Mouse (Mus musculus) embryonic fibroblast, embryonic 13.5 days (primary cell): ENCODE data around the gene Fmnl2.

Source experiments
- CTCF ChIP-seq: IDR thresholded peaks from 2 replicates; pipeline ENCODE4 v1.5.1; 2011; ENCODE audit warnings: mild to moderate bottlenecking, control low read depth, low read length, moderate library complexity, borderline replicate concordance; ENCODE audit not compliant: insufficient read depth
- POLR2A ChIP-seq: IDR thresholded peaks from 2 replicates; pipeline ENCODE4 v1.6.1; 2011; ENCODE audit warnings: low read depth, mild to moderate bottlenecking, control low read depth, low read length, moderate library complexity

DNA sequence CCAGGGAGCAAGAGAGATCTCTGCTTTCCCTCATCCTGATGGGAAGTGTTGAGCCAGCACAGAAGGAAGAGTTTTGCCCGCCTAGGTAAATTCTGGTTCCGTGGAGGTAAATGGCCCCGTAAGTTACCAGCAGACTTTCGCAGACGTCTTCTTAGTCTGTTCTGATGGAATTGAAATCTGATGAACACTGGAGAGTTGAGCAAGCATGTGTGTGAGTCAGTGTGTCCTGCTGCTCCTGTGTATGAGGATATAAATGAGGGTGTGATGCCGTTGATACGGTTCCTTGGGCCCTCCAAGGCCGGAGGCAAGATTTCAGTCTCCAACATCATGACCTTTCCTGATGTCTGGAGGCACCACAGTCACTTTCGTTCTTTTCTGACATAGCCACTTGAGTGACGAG, 98.2 kb downstream of the Fmnl2 start:
- TF ChIP-seq POLR2A (no peak), CTCF (no peak)
